Mouse (Mus musculus) left cerebral cortex, postnatal 10 days (tissue): Measurements from ENCODE around the gene Parp1. TPM values are rescaled to one million over a fixed set of nuclear protein-coding genes. Genes with fewer than 3 reads are reported as not detected.
A peak's percentile ranks its signal among the peaks of the same experiment; 100 is the strongest.

Experiments
- DNase-seq, 2 experiments: peaks; one replicate each; pipeline ENCODE4 v3.0.0; 2021 to 2022; ENCODE audit warnings: low spot score in 2 of 2, mixed read lengths in 1 of 2; ENCODE audit errors: extremely low spot score in 1 of 2
- intact Hi-C: fragments of 180-260 bp; cut with DNase I; formaldehyde crosslinking; loops from one replicate; pipeline ENCODE4 v1.15.1; 2025
- total RNA-seq, 2 experiments: library from RNA; stranded (reverse); gene quantifications; 2 replicates each; pipeline ENCODE4 v1.2.3; 2021

Parp1 gene
- 100 to 1,000 TPM; 102 to 104 TPM for total RNA-seq

DNA sequence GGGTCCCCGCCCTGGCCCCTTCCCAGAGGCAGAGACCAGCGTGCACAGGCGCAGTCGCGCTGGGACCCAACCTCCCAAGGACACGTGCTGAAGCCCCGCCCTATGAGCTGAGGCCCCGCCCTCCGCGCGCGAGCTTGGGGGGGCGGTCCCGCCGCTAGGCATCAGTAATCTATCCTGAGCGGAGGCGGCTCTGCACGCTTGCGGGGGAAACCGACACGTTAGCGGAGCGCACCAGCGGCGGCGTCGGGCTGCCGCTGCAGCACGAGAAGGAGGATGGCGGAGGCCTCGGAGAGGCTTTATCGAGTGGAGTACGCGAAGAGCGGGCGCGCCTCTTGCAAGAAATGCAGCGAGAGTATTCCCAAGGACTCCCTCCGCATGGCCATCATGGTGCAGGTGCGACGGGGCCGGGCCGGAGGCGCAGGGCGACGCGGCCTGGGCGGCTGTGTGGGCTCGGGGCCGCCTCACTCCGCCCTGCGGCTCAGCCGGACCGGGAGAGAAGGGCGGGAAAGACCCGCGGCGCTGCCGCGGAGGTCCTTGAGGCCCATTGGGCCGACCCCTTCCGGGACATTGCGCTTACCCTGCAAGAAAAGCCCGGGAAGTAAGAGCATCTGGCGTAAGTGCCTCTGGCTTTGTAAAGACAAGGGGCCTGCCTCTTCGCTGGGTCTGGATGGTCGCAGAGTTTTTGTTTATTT is at the start of gene Parp1:
TSS of gene Parp1 (plus strand) at position 164 of the 692 bp plus-strand sequence.
- intact Hi-C loops: no loop called here
- DNase-seq: peak; percentile 94 to 97

DNA sequence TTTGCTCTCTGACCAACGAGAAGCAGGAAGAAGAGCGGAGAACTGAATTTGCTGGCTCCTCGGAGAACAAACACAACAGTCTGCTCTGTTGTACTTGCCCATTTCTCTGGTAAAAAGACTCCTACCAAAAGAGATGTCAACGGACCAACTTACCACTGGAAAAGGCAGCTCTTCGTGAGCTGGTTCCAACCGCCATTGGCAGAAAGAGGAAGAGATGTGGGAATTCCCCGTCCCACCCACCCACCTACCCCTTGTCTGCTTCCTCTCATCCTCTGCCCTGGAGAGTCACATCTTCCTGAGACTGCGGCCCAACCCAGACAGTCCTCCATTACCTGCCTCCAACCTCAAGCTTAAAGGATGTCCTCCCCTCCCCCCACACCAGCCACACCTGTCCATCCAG is 49.2 kb upstream of the Parp1 start:
- no peak for DNase-seq
- intact Hi-C loops: no loop called here

DNA sequence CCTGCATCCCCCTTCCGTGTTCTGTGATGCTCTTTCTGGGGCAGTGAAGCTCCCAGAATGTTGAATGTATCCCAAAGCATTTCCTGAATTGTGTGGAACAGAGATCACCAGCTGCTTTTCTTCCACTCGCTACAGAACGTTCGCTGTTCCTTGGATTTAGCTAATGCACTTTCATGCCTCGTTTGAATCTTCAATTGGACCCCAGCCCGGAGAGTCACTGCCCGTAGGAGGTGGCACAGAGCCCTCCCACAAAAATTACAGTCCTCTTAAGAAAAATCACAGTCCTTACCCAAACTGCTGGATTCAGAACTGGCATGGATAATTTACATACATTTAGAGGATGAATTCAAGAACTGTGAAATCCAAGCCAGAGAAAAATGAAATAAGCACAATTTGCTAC is 48.5 kb upstream of the Parp1 start:
- peak in 1 of 2 experiments; percentile 71 for DNase-seq
- intact Hi-C loops: no loop called here

DNA sequence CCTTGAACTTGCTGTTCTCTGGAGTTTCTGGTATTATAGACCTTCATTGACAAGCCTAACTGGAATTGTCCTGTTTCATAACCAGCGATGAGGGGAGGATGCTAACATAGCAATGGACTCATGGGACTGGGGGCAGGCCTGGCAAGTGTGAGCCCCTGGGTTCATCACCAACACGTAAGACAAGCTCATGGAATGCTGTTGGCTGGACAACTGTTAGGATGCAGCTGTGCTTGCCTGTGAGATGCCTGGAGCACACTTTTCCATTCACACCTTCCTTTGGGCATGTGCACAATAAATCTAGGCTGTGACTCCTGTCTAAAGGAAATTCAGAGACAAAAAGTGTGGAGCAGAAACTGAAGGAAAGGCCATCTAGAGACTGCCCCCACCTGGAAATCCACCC is 45.4 kb upstream of the Parp1 start:
- DNase-seq: no peak
- intact Hi-C loops: no loop called here

DNA sequence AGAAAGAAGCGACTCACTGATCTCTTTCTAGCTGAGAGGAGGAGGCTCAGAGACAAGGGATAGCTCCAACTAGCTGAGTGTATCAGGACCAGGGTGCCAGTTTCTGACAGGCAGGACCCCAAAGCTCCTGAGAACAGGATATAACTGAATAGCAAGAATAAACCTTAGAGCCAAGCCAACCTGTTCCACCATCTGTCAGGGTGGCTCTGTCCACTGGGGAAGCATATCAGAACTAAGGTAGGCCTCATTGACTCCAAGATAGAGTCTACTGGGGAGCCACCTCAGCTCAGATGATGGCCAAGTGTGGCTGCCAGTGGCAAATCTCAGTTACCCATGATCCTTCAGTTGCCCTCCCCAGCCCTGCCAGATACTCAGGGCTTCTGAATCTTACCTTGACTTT is 43.4 kb upstream of the Parp1 start:
- intact Hi-C loops: no loop called here
- no peak for DNase-seq

DNA sequence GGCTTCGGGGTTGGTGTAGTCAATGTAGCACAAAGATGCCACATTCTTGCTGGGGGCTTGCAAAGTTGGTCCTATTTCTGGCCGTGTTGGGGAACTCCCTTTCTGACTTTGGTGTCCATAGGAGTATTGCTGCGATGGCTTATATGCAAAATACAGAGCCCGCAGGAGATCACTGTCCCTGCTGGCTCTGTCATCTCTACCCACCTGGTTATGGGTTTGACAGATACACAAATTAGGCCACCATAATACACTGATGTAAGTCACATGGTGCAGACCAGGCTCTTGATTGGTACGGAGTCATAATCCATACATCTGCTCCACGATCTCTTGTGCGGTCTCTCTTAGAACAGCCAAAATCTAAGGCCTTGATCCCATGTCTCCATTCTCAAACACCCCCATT is 38.9 kb upstream of the Parp1 start:
- no peak for DNase-seq
- intact Hi-C loops: no loop called here

DNA sequence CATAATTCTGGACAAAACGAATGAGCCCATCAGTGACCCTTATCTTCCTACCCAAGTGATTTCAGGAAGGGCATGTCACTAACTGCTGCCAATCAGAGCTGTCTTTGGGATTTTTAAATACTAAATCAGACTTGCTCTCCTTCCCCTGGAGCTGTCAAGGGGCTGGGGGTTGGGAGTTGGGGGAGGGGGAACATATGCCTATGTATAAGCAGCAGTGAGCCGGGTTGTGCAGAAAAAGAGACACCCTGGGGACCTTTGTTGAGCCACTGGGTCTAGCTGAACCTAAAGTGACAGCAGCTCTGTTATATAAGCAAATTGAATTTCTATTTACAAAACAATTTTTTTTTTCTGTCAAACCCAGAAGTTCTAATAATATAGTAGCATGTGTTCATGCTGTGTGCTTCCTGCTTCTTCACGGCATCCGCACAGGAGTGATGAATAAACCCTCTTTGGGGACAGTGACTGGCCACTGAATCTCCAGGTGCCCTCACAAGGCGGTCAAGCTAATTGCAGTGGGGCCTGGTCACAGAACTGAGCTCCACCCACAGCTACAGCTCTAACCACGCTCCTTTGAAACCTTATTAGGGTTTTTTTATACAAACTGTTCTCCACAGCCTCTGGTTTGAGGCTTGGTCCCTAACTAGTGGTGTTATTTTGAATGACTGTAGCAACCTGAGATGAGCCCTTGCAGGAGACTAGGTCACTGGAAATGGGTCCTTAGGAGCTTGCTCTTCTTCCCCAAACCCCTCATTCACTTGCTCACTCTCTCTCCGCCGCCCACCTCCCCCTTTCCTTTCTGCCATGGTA is 38.1 kb upstream of the Parp1 start:
- no peak for DNase-seq
- intact Hi-C loops: no loop called here

DNA sequence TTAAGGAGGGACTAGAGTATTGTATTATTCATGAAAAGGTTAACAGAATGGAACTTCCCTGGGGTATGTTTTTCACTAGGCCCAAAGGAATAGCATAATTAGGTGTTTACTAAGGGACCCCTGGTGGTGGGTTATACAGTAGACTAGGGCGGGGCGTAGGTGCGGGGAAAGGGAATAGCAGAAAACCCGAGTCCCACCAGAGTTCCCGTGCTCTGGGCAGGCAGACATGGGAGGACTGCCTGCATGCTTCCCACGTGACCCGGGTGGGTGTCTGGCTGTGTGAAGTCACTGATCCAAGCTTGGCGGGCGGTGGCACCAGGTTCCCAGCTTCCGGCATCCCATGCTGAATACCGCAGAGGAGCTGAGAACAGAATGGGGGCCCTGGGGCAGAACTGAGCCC is 36.1 kb upstream of the Parp1 start:
- intact Hi-C loops: no loop called here
- DNase-seq: no peak

DNA sequence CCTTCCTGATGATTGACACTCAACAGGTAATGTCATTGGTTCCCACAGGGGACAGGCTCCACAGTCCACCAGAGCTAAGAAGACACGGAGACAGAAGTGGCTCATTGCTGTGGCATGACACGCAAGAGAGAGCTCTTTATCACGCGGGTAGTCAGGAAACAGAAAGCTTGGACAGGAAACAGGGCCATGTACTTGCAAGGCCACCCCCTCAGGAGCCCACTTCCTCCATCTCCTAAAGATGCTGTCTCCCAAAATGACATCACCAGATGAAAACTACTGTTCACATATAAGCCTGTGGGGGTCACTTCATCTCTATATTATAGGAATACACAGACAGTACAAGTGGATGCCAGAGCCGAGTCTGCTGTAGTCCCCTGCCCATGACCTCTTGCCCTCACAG is 32.0 kb upstream of the Parp1 start:
- DNase-seq: no peak
- intact Hi-C loops: no loop called here

DNA sequence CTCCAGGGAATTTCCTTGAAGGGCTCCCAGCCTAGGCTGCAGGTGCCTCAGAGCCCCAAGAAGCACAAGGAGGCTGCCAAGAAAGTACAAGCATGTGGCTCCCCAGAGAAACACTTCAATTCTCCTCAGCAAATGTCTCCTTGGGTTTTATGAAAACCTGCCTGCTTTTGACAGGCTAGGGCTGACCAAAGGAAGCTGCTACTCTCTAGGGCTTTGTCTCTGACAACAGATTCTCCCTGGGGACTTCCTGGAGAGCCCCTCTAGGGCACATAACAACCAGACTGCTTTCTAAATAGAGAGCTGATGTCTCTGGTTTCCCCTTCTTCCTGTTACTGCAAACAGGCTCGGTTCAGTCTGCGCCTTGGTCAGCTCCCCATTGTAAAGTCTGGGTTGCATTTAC is 27.5 kb upstream of the Parp1 start:
- intact Hi-C loops: no loop called here
- no peak for DNase-seq

DNA sequence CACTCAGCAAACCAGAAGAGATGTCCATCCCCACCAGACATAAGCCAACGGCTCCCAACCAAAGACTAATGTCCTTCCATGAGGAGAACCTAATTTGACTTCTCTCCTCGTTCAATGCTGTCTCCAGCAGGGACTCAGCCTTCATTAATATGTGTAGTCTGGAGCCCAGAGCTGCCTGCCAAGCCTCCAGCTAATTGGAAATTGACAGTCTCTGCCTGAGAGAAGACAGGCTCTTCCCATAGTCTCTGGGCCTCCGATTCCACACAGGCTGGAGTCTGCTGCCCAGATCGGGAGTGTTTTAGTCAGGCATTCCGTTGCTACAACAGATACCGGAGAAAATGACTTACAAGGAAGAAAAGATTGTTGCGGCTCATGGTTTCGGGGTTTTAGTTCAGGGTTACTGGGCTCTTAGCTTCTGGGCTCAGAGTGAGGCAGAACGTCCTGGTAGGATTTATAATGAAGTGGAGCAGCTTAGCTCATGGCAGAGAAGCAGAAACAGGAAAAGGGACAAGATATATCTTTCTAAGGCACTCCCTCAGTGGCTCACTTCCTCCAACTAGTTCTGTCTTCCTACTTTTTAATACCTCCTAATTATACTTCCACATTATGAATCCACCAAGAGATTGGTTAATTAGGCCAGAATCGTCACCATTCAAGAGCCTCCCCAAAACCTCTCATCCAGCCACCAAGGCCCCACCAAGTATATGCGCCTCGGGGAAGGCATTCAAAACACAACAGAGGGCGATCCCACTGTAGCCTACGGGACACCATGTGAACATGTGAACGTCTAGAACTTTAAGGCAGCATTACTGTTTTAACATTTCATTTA is 26.6 kb upstream of the Parp1 start:
- DNase-seq: no peak
- intact Hi-C loops: no loop called here

DNA sequence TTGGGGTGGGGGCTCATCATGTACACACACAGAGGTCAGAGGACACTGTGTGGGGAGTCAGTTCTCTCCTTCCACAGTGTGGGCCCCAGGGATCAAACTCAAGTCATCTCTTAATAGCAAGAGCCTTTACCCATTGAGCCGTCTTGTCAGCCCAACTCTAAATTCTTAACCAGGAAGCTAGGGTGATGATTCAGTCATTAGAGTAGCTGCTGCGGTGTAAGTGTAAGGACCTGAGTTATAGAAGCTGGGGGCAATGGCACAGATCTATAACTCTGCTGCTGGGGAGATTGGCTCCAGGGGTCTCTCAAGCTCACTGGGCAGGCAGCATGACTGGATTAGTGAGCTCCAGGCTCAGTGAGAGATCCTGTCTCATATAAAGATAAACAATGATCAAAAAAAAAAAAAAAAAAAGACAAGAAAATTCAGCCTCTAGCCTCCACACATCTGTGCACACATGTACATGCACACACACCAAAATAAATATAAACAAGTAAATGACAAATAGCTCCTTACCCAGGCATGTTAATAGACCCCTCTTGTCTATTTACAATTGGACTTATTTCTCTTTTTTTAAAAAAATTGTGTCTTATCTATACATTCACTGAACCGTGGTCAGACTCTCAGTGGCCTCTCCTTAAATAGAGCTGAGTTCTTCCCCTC is 25.9 kb upstream of the Parp1 start:
- intact Hi-C loops: no loop called here
- no peak for DNase-seq

DNA sequence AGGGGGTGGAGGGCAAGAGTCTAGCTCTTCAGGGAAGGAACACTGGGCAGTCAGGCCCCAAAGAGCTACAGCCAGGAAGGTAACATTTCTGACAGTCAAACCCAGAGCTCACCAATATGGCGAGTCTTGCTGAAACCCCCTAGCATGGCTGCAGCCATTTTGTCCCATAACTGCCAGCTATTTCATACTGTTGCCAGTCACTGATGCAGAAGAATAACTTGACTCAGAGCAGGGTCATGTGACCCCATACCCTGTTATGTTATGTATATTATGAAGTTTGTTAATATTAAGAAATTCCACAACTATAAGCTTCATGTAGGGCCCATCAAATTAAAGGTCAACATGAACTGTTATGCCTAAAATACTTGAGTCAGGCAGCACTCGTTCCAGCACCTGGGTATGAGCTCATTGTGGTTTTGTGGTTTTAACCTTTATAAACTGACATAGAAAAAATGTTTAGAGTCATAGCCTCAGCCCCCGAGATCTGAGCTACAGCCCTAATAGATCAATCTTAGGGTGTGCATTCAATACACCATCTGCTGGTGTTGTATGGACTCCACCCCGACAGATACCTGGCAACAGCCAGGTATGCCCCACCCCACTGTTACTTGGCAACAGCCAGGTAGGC is 22.7 kb upstream of the Parp1 start:
- no peak for DNase-seq
- intact Hi-C loops: loop anchor here (5.0 kb wide), 1 partner anchor 64 kb away; the partner anchor contains the start of gene Stum

DNA sequence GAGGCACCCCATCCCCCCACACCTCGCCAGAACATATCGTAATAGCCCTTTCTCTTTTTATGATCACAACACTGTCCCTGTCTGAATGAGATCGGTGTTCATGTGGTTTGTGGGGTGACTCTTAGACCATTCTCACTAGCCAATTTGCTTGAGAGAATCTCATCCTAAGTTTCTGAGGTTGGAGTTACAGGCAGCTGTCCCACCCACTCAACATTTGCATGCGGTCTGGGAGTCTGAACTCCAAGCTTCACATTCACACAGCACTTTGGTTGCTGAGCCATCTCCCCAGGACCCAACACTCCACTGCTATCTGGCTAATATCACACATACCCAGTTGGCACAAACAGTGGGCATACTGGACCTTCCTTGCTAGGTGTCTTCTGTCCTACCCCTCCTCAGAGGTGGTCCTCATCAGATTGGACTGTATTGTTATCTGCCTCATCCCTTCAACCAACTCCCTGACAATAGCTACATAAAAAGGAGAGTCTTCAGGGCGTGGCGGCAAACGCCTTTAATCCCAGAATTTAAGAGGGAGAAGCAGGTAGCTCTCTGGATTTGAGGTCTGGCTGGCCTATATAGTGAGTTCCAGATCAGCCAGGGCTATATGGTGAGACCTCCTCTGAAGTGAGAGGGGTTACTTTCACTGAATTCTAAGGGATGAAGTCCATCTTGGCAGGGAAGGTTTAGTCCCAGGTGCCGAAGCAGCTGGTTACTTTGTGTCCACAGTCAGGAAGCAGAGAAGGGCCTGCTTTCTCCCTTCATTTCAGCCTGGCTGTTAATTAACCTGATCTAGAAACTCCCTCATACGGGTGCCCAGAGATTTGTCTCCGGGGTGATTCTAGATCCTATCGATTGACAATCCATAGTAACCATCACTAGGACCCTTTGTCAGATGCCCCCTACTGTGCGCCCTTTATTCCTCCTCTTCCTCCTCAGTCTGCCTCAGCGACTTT is 21.6 kb upstream of the Parp1 start:
- intact Hi-C loops: loop anchor here (5.0 kb wide), 1 partner anchor 65 kb away; the partner anchor contains the start of gene Stum

DNA sequence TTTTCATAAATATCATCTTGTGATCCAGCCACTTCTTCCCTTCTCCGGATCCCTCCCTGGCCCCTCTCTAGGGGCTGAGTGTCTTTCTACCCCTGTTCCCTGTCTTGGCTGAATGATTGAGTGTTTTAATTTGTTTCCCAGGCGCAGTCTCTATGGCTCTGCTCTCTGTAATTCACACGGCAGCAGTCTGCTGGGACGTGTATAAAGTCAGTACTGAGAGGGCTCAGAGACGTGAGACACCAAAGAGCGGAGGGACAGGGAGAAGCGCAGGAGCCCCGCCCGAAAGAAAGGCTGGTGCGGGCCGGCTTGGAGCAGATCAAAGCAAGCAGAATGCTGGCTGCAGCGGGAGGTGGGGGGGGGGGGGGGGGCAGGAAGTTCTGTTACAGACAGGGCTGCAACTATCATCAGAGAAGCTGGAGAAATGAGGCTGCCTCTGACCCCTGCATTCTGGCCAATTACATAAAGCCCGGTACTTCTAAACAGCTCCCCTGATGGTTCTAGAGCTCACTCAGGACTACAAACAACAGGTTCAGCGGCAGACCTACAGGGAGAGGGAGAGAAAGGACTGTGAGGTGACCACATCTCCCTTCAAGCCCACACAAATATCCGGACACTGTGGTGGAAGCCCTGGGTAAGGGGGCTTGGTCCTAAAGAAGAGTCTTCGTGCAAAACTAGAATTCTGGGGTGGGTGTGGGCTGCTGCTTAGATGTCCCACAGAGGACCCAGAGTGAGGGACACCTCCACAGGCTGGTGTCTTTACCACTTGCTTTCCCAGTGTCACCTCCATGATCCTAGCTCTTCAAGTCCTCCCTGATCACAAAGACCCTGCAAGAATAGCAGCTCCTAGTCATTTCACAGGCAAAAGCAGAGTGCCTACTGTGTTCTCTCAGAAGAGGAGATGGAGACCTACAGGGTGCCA is 20.7 kb upstream of the Parp1 start:
- intact Hi-C loops: loop anchor here (5.0 kb wide), 1 partner anchor 66 kb away; the partner anchor contains the start of gene Stum
- DNase-seq: peak in 1 of 2 experiments; percentile 73

More for the DNA sequence above, 21.6 kb upstream of the Parp1 start:
- no peak for DNase-seq

DNA sequence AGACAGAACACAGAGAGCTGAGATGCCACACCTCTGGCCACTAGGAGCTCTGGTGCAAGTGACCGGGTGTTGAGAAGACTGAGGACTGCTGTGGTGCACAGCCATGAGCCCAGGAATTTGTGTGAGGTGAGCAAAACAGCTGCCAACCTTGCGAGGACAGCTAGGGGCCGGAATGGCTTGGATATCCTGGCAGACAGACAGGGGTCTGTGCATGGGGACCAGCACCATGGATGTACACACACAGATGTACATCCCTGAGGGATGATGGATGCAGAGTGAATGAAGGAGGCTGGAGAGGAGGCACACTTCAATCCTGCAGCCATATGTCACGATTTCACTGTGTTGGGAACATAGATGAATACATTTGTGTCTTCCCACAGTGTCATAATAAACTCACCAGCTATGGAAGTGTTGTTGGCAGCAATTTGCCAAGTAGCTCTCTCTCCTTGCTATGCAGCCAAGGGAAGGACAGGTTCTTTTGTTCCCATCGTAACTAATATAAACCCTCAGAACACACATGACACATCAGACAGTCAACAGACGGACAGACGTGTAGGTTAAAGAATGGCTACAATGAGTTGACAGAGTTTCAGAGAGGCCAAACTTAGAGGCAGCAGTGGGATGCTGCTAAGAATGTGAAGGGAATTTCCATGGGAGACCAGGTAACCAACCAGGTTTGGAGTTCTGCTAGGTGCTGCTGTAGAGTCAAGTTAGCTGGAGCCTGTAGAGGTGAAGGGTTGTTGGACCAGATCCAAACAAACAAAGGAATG is 19.0 kb upstream of the Parp1 start:
- DNase-seq: no peak
- intact Hi-C loops: loop anchor here (5.0 kb wide), 2 partner anchors 67 to 282 kb away; partner anchors contain the start of gene Stum
